Mouse (Mus musculus): ENCODE data around the gene Lrrc28. TPM values are rescaled to one million over a fixed set of nuclear protein-coding genes. Genes with fewer than 3 reads are reported as not detected.

The Lrrc28 gene
- 10 to 100 TPM; 17.1 to 18.8 TPM for total RNA-seq (2021)
- long read RNA-seq, experiment 1, partial matches to known transcripts, result 0 of 7 reads
- long read RNA-seq, experiment 1, other reads (novel, unspliced or antisense), result 6 of 7 reads
- long read RNA-seq, experiment 2, partial matches to known transcripts, result 1 of 6 reads
- long read RNA-seq, experiment 2, other reads (novel, unspliced or antisense), result 3 of 6 reads

- DNase-seq (ENCODE audit: low spot score in 2 of 2), result peak; percentile 95 to 98
These were observed at the start of gene Lrrc28 for GRCm38 (mm10) chr7:67644833-67645680. Gene Lrrc28 (minus strand): TSS chr7:67645268.

GRCm38 (mm10) chr7:67692791-67693538 lies 47.9 kb upstream of the Lrrc28 start:
- DNase-seq (ENCODE audit: low spot score in 2 of 2), result no peak

GRCm38 (mm10) chr7:67692141-67692540 lies 47.1 kb upstream of the Lrrc28 start:
- DNase-seq (ENCODE audit: low spot score in 2 of 2), result no peak

- DNase-seq (ENCODE audit: low spot score in 2 of 2), result no peak
These were observed 46.0 kb upstream of the Lrrc28 start for GRCm38 (mm10) chr7:67691036-67691435.

GRCm38 (mm10) chr7:67689793-67690192 lies 44.7 kb upstream of the Lrrc28 start:
- DNase-seq (ENCODE audit: low spot score in 2 of 2), result no peak

GRCm38 (mm10) chr7:67688281-67688680 lies 43.2 kb upstream of the Lrrc28 start:
- DNase-seq (ENCODE audit: low spot score in 2 of 2), result no peak

GRCm38 (mm10) chr7:67686545-67686944 lies 41.5 kb upstream of the Lrrc28 start:
- DNase-seq (ENCODE audit: low spot score in 2 of 2), result no peak

- DNase-seq (ENCODE audit: low spot score in 2 of 2), result no peak
These were observed 37.9 kb upstream of the Lrrc28 start for GRCm38 (mm10) chr7:67683006-67683405.

- no peak for DNase-seq (ENCODE audit: low spot score in 2 of 2)
These were observed 36.0 kb upstream of the Lrrc28 start for GRCm38 (mm10) chr7:67681078-67681477.

- DNase-seq (ENCODE audit: low spot score in 2 of 2), result no peak
These were observed 33.9 kb upstream of the Lrrc28 start for GRCm38 (mm10) chr7:67678878-67679499.

- no peak for DNase-seq (ENCODE audit: low spot score in 2 of 2)
These were observed 28.6 kb upstream of the Lrrc28 start for GRCm38 (mm10) chr7:67673656-67674055.

GRCm38 (mm10) chr7:67672650-67673049 lies 27.6 kb upstream of the Lrrc28 start:
- DNase-seq (ENCODE audit: low spot score in 2 of 2), result peak; percentile 85 to 89

- no peak for DNase-seq (ENCODE audit: low spot score in 2 of 2)
These were observed 25.9 kb upstream of the Lrrc28 start for GRCm38 (mm10) chr7:67670965-67671364.

- no peak for DNase-seq (ENCODE audit: low spot score in 2 of 2)
These were observed 19.1 kb upstream of the Lrrc28 start for GRCm38 (mm10) chr7:67663981-67664694.

GRCm38 (mm10) chr7:67662424-67662823 lies 17.4 kb upstream of the Lrrc28 start:
- DNase-seq (ENCODE audit: low spot score in 2 of 2), result no peak

- no peak for DNase-seq (ENCODE audit: low spot score in 2 of 2)
These were observed 13.0 kb upstream of the Lrrc28 start for GRCm38 (mm10) chr7:67658110-67658509.

GRCm38 (mm10) chr7:67655186-67655585 lies 10.1 kb upstream of the Lrrc28 start:
- no peak for DNase-seq (ENCODE audit: low spot score in 2 of 2)

- DNase-seq (ENCODE audit: low spot score in 2 of 2), result no peak
These were observed 9.6 kb upstream of the Lrrc28 start for GRCm38 (mm10) chr7:67654668-67655067.

- no peak for DNase-seq (ENCODE audit: low spot score in 2 of 2)
These were observed 7.1 kb upstream of the Lrrc28 start for GRCm38 (mm10) chr7:67652211-67652610.

GRCm38 (mm10) chr7:67648376-67648775 lies 3.3 kb upstream of the Lrrc28 start:
- no peak for DNase-seq (ENCODE audit: low spot score in 2 of 2)

GRCm38 (mm10) chr7:67647277-67647676 lies 2.2 kb upstream of the Lrrc28 start, which contains the start of gene Ttc23:
Gene Ttc23 (plus strand): TSS chr7:67647410.
- no peak for DNase-seq (ENCODE audit: low spot score in 2 of 2)

Data from adrenal gland, postnatal 4 days (tissue).